Mouse (Mus musculus) 3T3-L1 (cell line): ENCODE measurements around the gene Cradd.

Source experiments
- DNase-seq: peaks from one replicate; pipeline ENCODE4 v3.0.0-alpha.2; 2015; ENCODE audit warnings: low read depth, low spot score

The Cradd gene

DNA sequence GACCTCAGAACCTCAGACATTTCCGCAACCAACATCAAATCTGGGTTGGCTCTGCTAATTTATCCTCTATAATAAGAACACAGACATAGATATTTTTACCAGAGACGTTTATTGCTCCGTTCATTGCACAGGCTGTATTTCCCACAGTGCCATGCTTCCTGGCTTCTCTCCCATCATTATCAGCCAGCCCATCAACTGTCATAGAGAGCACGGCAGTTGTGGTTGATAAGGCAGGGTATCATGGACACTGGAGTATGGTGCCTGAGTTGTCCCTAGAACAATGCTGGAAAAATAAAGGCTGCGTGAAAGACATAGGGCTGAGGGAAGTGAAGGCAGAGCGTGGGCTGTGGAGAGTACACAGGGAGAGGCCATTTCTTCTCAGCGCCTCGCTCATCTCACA lies 116.5 kb downstream of the Cradd start:
- no peak for DNase-seq

GRCm38 (mm10) chr10:95201514-95201913 lies 122.4 kb downstream of the Cradd start:
- no peak for DNase-seq

DNA sequence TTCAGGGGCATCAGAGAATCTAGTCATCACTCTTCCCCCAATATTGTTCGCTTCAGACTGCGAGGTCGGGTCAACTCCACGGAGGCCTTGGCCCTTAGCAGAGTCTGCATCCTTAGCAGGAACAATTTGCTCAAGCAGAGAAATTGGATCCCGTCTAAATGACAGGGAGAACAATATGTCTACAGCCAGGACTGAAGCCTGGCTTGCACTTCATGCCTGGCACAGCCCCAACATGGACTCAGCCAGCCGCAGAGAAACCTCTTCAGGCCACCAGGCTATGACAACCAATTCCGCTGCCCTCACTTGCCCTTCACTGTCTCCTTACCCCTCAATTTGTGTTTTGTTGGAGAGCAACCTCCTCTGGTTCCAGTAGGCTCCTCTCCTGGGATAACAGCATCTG lies 123.6 kb downstream of the Cradd start:
- DNase-seq, result no peak

DNA sequence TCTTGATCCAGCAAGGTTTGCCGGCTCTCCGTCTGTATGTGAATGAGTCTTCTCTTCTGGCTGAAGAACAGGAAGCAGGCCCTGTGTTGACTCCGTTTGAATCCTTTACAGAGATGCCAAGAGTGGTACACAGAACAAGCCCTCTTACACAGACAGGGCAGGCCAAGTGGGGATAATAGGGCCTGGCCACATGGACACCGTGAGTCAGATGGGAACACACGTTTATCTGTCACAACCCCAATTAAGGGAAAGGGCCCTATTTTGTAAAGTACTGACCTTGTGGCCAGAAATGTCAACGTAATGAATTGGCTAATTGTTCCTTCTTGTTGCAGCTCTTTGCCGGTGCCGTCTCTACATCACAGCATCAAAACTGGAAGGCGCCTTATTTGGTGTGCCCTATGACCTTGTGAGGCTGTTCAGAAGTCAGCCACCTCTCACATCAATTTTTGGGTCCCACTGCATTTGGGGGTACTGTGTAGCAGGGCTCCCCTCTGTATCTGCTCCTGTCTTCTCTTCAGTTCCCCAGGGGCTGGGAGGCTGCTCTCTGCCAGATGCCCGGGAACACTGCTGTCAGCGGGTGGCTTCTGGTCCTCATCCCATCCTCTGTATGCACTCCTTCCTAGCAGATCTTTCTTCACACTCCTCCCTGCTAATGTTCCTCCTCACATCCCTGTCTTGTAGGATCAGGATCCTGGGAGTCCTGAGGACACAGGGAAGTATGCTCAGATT lies 124.2 kb downstream of the Cradd start:
- DNase-seq, result no peak

GRCm38 (mm10) chr10:95197377-95197776 lies 126.6 kb downstream of the Cradd start:
- no peak for DNase-seq

DNA sequence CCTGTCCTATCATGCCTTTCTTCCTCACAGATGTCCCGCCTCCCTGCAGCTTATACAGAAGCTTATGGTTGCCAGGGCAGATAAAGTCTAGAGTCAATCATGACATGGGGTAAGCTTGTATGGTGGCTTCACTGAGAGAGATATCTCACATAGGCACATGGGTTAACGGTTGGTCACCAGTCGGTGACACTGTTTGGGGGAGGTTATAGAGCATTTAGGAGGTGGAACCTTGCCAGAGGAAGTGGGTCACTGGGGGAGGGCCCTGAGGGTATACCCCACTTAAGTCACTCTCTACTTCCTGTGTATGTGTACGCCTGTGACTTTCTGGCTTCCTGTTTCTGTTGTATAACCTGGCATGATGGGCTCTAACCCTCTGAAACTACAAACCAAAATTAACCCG lies 128.2 kb downstream of the Cradd start:
- DNase-seq, result no peak

DNA sequence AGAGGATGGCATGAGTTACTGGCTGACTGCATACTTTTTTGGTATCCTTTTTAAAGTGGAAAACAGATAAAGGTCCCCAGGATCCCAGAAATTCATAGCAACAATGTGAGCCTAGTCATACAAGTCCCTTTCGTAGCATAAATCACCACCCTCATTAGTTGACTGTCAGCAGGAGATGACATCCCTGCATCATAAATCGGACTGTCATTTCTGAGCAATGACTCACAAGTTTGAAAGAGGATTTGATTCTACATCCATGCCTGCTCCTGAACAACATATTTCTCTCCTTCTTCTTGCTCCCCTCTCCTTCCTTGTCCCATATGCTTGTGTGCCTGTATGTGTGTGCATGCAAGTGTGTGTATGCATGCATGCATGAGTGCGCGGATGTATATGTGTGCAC lies 129.2 kb downstream of the Cradd start:
- peak; percentile 76 for DNase-seq

- no peak for DNase-seq
Measured at GRCm38 (mm10) chr10:95193875-95194281, 130.1 kb downstream of the Cradd start.

DNA sequence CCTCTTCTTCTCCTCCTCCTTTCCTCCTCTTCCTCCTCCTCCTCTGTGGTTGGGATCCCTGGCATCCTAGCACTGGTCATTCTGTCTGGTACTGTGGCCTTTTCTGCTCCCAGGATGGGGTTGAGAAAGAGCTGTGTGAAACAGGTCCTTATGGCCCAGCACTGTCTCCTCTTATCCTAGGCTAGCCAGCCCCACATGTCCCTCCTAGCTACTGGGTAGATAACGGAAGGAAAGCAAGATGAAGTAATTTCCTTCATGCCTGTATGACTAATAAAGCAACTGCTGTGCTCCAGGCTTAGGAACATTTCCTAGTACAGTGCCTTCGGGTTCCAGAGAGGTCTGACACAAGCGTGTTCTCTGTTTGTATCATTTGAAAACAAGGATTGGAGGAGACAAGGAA lies 132.1 kb downstream of the Cradd start:
- peak; percentile 46 for DNase-seq

DNA sequence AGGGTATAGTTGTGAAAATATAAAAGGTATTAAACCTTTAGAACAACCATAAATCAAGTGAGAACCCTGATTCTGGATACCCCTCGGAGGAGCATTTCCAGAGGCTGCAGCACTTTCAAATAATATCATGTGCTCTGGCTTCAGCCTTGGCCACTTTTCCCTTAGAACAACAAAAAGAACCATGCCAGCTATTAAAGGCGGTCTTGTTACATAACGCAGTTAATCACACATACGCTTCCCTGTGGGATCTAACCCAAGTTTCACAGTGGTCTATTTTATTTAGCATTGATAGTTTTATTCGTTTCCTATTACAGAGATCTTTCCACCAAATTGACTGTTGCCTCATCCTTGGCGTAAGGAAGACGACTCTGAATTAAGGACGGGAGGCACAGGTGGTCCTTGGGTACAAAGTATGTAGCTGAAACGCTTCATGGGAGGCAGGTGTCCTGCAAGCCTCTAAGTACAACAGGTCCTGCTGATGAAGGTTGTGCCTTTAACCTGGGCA lies 132.7 kb downstream of the Cradd start:
- no peak for DNase-seq

DNA sequence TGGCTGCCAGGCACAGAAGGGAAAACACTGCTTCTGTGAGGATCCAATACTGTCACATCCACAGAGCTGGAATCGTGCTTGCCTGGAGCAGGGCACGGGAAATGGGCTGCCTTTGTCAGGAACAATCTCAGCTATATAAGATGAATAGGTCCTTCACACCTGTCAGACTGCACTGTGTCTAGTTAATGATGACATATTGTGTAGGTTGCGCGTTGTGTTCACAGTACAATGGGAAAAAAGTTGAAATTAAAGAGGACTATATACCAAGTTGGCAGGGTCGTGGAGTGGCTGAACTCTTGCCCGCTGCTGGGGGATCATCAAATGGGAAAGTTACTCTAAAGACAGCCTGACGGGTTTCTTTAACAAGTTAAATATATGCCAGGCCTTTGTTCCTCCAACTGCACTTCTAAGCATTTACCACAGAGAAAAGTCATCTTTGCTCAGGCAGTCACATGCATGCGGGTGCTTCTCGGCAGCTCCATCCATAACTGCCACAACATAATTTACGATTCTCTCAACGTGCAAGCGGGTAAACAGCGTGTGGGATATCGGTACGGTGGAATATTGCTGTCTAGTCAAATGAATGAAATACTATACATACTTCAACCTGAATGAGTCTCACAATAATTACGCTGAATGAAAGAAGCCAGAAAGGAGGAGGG lies 134.3 kb downstream of the Cradd start:
- no peak for DNase-seq

- no peak for DNase-seq
Measured at GRCm38 (mm10) chr10:95184210-95184609, 139.7 kb downstream of the Cradd start.

DNA sequence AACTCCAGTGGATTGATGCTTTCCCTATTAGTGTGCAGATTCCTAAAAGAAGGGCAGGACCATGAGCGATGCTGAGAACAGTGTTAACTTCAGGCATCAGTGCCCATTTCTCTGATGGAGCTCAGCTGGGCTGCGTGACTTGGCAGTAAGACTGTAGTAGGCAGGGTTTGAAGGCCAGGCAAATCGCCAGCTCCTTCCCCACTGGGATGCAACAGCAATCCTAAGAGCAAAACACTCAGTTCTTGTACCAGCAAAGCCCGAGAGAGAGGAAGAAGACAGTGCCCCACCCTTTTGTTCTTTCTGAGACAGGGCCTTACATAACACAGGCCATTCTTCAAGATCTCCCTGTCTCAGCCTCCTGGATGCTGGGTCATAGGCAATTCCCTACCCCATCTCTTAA lies 140.9 kb downstream of the Cradd start:
- DNase-seq, result peak; percentile 91

- no peak for DNase-seq
Measured at GRCm38 (mm10) chr10:95182405-95182804, 141.5 kb downstream of the Cradd start.

DNA sequence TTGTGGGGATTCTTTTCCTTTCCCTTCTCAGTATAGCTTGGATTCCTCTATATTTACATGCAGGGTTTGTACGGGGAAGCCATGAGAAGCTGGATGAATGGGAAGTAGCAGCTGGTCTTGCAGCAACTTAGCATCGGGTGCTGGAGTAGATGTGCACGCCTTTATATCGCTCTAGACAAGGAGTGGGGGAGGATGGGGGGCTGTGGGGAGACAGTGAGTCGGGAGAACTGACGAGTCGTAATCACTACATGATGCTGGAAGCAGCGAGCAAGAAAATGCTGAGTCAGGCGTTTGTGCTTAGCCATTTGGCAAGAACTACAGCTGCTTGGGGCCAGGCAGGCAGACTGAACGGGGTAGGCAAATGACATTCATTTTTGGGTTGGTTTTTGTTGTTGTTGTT lies 142.4 kb downstream of the Cradd start:
- DNase-seq, result peak; percentile 27

DNA sequence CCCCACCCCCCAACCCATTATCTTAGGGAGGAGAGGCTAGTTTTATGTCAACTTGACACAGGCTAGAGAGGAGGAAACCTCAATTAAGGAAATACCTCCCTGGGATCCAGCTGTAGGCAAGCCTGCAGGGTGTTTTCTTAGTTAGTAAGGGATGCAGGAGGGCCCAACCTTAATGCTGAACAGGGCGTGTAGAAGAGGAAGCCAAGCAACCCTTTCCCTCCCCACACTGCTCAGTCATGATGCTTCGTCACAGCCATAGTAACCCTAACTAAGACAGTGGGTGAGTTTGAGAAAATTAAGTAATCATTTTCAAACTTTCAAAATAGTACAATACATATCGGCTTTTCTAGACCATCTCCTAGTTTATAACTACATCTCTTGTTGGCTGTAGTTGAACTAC lies 143.0 kb downstream of the Cradd start:
- no peak for DNase-seq

- no peak for DNase-seq
Measured at GRCm38 (mm10) chr10:95180177-95180576, 143.8 kb downstream of the Cradd start.

- DNase-seq, result no peak
Measured at GRCm38 (mm10) chr10:95178785-95179184, 145.1 kb downstream of the Cradd start.

DNA sequence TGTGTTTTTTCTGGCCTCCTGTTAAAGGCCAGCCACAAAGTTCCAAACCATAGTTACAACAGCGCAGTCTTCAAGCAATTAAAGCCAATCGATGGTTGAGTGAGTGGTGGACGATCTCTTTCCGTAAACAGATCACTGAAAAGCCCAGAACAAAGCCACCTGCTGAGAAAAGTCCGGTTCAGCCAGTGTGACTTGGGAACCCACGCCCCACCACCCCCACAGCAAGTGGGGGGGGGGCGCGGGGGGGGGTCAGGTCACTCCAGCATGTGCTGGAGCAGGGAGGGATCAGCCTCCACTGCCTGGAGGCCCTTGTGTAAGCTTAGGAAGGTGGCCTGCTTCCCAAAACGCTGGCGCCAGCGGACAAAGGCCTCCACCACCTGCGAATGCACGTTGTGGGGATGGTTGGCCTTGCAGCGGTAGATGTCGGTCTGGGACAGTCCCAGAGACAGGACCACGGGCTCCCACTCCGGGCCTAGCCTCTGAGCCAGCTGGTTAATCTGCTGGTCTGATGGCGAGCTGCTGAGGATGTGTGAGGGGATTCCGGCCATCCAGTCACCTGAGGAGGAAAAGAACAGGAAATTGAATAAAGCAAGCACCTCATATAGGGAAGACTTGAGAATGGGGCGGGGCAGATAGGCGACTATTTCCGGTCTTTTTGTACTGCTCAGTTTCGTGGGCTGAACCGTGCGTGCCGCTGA lies 148.4 kb downstream of the Cradd start:
- no peak for DNase-seq

DNA sequence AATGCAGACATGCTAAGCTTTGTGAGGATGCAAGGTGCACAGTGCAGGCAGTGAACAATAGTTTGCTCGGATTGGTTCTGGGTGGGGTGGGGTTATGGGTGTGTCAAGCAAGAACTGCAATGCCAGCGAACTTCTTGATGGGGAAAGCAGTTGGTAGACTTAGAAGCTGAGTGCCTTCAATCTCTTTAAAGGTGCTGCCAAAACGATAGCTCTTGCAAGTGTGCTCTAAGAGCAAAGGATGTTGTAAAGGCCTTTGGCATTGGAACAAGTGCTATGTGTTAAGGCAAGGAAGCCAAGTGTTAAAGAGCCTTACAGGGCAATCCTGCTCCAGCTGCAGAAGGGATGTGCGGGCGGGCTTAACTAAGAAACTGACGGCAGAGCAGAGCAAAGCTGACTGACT lies 149.7 kb downstream of the Cradd start:
- DNase-seq, result no peak

GRCm38 (mm10) chr10:95170721-95171354 lies 153.1 kb downstream of the Cradd start:
- peak; percentile 79 for DNase-seq

- no peak for DNase-seq
Measured at GRCm38 (mm10) chr10:95164949-95165348, 159.0 kb downstream of the Cradd start.
